Mouse (Mus musculus) gastrocnemius, postnatal 14 days (tissue): Measurements from ENCODE around the gene Urm1. TPM values are rescaled to one million over a fixed set of nuclear protein-coding genes. Genes with fewer than 3 reads are reported as not detected.
A peak's percentile ranks its signal among the peaks of the same experiment; 100 is the strongest.

Experiments
- DNase-seq: peaks from one replicate; pipeline ENCODE4 v3.0.0; 2021; ENCODE audit warnings: mixed read lengths
- intact Hi-C: fragments of 180-260 bp; cut with DNase I; formaldehyde crosslinking; loops from one replicate; pipeline ENCODE4 v1.15.1; 2025; ENCODE audit warnings: low total_unique reads
- total RNA-seq, 2 experiments: library from RNA; stranded (reverse); gene quantifications; 2 replicates each; pipeline ENCODE4 v1.2.3; 2021

Gene Urm1
- total RNA-seq, 2 experiments from 2014 or later, result 21.1 to 21.9 TPM

DNA sequence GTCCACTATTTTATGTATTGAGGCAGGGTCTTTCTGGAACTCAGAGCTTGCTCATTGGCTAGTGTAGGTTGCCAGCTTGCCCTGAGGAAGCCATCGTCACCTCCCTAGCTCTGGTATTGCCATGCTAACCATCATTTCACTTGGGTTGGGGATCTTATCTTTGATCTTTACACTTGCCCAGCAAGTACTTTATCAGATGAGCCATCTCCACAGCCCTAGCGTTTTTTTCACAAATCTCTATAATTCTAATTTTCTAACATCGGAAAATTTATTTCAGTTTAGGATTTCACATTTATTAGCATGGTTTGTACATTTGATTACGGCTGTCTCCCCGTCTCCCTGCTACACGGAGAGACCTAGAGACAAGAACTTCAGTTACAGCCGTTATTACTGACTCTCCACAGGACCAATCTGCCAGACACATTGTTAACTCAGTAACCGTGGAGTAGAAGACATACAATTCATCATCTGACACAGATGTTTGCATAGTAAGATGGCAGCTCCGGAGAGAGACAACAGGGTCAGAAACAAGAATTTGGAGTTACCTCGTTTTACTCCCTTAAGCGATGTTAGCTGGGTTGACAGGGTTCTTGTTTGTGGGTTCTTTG is 6.5 kb downstream of the Urm1 start:
- intact Hi-C loops, result no loop called here
- DNase-seq, result no peak

DNA sequence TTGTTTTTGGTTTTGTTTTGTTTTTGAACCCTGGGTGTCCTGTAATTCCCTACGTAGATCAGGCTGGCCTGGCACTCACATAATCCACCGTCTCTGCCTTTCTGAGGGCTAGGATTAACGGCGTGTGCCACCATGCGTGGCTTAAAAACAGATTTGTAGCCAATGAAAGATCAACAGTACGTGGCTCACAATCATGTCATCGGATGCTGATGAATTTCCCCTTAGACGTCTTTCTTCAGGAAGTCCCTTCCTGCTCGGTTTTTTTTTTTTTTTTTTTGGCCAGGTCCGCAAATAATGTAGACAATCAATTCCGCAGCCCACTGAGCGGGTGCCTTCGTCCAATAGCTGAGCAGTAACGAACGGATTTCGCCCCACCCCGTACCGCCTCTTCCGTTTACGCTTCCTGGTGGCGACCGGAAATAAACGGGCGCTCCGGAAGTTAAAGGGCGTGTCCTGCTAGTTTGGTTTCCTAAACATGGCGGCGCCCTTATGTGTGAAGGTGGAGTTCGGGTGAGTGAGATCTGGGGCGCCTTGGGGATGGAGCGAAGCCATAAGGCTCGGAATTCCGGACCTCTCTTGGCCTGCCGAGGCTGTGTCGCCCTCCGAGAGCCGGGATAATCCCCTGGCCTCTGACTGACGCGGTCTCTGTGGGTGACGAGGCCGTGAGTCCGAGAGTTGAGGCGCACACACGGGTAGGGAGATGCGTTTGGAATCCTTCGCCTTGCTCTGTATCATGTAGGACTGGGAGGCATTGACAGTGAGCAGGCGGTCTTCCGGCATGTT is 7.2 kb downstream of the Urm1 start:
- intact Hi-C loops, result no loop called here
- DNase-seq, result peak; percentile 94

DNA sequence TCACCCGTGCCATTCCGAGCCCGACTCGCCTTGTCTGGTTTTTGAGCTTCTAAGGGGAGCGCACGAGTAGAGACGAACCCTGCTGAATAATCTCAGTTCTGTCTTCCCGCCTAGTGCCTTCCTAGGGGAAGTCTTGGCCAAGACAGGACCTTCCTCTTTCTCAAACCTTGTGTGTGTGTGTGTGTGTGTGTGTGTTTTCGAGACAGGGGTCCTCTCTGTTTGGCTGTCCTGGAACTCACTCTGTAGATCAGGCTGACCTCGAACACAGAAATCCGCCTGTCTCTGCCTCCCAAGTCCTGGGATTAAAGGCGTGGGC is 7.8 kb downstream of the Urm1 start:
- intact Hi-C loops, result no loop called here
- DNase-seq, result no peak

DNA sequence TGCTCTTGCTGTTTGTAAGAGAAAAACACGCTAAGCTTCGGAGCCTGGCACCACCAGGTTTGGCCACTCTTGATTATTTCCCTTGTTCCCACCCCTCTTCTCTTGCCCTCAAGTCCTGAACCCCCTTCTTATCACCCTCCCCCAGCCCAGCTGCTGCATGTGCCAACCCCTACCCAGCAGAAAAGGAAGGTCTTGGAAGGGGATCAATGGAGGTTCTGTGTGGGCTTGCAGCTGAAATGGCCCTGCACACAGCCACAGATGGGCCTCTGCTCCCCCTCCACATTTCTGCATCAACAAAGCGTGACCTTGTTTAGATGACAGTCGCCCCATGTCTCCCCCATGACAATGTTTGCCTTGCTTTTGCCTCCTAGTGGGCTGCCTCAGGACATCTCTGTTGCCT is 11.2 kb downstream of the Urm1 start:
- intact Hi-C loops, result no loop called here
- no peak for DNase-seq

DNA sequence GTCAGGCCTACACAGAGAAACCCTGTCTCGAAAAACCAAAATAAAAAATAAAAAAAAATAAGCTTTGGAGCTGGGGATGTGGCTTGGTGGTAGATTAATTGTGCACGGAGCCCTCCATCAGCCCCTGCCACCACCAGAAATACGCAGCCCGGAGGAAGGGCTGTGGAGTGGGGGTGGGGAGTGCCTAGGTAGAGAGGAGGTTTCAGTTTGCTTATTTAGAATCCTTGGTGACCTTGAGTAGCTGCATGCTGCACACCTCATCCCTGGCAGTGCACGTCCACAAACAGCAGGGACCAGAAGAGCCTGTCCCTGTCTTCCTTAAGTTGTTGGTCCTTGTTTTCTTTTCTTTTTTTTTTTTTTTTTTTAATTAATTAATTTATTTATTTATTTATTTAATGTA is 13.9 kb downstream of the Urm1 start:
- intact Hi-C loops, result no loop called here
- no peak for DNase-seq

DNA sequence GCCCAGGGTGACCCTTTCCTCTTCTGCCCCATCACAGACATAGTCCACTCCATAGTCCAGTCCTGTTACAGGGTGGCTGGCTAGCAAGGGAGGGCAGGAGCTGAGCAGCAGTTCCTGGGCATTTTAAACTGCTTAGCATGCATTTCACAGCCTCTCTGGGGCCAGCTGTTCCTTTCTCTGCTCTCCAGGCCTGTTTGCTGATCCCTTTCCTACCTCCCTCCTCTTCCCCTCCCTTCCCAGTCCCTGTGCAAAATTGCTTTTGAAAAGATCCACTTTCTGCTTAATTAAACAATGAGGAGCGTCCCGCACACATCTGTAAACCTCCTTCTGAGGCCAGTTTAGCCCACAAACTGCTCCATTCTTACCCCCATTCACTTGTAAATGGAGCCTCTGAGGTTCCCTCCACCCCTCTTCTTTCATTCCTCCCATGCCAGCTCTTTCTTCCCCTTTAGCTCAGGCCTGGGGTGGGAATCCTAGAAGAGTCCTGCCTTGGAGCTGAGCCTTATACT is 15.6 kb downstream of the Urm1 start:
- intact Hi-C loops, result no loop called here
- no peak for DNase-seq

DNA sequence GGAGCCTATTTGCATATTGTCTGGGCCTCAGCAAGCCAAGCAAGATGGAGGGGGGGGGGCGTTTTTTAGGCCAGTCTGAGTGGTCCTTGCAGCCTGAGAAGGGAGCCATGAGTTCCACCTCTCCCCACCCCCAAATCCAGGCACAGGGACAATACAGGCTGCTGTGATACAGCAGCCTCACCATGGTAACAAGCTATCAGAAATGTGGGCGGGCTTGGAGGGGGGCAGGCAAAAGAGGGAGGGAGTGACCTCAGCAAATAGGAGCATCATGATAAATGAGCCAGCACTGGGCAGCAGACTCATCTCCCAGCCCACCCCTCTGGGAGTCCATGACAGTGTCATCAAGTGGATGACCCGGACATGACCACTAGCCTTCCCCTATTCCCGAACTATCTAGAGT is 19.6 kb downstream of the Urm1 start:
- intact Hi-C loops, result no loop called here
- DNase-seq, result no peak

DNA sequence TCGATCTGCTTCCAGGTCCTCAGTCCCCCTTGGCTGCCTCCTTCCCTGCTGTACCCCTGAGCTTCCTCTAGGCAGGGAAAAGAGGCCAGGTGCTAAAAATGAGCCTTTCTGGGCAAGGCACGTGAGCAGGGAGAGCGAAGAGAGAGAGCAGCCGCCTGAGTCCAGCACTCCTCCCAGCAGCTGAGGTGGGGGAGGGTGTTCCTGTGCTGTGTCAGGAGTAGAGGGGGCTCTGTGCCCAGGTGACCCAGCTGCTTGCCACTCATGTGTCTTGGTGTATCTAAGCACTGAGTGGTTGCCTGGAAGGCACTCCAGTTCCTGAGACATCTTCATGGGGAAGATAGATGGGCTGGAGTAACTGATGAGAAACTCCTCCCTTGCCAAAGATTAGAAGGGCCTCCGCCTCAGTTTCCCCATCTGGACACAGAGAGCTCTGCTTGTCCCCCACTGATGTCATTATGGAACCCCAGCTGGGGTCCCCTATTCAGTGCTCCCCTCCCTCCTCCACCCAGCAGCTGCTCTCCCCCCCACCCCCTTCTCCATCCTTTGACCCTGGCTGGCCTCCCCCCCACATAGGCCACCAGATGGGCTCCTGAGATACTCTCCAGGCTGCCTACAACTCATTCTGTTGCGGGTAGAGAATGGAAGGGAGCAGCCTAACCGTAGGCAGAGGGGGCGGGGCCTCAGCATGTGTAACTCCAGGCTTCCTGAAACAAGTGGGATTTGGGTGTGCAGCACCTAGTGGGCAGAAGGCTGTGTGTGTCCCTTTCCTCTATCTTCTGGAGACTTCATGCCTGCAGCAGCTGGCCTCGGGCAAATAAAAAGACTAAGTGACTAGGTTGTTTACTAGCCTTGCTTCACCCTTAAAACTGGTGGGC is 23.6 kb downstream of the Urm1 start:
- no peak for DNase-seq
- intact Hi-C loops, result no loop called here

DNA sequence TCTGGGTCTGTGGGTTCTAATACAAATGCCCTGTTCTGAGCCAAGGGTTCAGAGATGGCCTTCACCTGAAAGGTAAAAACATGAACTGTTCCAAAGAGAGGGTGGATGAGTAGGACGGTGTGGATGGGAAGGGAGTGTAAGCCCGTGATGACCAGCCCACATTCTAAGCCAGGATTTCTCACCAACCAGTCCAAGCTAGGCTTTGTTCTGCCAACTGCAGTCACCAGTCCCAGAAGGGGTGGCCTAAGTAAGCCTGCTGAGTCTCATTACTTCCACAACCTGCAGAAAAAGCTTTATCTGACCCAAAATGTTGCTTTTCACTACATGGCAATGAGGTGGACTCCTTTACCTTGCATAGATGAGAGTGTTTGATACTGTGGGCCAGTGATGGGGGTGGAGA is 24.2 kb downstream of the Urm1 start:
- intact Hi-C loops, result no loop called here

DNA sequence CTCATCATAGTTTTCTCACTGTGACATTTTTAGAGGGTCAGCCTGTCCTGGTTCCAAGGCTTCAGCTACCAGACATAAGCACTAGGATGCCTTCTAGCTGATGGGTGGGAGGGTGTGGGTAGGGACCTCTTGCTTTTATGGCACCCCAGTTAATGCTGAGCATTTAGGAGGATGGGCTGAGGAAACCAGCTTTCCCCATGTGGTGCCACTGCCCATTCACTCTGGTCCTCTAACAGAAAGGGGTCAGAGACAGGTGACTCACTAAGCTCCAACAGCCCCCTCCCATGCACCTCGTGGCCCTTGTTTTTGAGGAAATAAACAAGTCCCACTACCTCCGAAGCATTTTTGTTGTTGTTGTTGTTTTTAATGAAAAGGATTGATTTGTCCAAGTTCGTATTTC is 24.8 kb downstream of the Urm1 start:
- DNase-seq, result no peak
- intact Hi-C loops, result no loop called here

More for the DNA sequence above, 24.2 kb downstream of the Urm1 start:
- no peak for DNase-seq

DNA sequence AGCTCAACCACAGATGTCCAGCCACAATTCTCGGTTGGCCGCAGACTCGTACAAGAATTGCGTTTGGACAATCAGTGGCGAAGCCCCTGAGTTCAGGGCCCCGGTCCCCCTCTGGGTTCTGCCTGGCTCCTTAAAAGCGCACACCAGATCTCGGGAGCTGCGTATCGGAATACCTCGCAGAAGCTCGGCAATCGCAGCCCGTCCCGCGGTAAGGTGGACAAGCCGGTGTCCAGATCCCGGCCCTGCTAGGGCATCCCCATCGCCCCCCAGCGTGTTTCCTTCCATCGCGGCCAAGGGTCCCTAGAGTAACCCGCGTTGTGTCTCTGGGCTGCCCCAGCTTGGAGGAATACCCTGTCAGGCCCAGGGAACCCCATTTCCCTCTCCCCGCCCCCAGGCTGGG is 25.8 kb downstream of the Urm1 start:
- intact Hi-C loops, result no loop called here
- DNase-seq, result no peak

DNA sequence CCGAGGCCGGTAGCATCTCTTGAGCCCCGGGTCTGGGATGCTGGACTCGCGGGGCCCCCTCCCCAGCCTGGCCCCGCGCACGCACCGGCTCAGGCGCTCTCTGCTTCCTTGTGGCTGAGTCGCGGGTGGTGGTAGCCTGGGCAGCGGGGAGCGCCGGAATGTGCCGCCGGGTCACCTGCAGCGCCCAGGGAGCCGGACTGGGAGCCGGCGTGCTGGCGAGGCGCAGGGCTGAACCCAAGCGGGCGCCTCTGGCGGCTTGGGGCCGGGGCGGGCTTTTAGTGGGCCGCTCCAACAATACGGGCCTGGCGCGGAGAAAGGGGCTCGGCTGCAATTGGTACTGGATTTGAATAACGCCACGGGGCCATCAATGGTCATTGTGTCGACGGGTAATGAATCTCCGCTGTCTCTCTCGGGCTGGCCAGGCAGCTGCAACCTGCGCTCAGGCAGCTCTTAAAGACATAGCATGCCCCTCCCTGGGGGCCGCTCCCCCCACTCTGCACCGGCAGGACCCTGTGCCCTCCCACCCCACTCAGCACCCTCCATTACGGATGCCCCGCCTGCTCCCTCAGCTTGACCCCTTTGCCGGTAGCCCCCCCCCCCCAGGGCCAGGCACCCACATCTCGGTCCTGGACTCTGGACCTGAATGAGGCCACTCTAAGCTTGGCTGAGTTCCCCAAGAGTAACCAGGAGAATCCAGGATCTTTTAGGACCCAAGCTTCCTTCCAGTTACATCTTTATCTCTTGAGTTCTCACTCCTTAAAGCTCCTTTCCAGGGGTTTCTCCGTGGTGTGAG is 26.4 kb downstream of the Urm1 start:
- no peak for DNase-seq
- intact Hi-C loops, result no loop called here

DNA sequence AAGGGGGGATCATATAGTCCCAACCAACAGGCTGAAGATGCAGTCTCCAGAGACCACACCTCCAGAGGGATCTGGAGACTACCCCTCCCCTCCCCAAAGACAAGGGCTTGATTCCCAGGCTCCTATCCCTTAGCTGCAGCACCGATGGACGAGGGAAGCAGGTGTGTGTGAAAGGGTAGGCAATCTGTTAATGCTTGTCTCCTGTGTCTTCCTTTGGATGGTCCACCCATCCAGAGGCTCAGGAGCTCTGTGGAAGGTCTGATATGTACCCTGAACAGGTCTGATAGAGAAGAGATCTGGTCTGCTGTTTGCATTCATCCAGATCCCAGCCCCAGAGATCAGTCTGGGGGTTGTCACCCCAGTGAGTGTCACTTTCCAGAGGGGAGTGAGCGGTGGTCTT is 27.0 kb downstream of the Urm1 start:
- intact Hi-C loops, result no loop called here
- DNase-seq, result no peak

DNA sequence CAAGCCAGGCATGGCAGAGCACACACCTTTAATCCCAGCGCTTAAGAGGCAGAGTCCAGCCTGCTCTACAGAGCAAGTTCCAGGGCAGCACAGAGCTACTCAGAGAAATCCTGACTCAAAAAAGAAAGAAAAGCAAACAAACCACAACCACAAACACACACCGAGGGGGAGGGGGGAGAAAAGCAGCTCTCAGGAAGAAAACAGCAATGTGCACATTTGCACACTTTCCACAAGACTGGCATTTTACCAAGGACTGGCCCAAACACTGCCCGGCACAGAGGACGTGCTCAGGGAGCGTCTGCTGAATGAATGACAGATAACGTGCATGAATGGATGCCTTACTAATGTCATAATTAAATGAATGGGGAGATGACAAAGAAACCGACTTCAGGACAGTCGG is 29.2 kb downstream of the Urm1 start:
- intact Hi-C loops, result no loop called here
- no peak for DNase-seq

DNA sequence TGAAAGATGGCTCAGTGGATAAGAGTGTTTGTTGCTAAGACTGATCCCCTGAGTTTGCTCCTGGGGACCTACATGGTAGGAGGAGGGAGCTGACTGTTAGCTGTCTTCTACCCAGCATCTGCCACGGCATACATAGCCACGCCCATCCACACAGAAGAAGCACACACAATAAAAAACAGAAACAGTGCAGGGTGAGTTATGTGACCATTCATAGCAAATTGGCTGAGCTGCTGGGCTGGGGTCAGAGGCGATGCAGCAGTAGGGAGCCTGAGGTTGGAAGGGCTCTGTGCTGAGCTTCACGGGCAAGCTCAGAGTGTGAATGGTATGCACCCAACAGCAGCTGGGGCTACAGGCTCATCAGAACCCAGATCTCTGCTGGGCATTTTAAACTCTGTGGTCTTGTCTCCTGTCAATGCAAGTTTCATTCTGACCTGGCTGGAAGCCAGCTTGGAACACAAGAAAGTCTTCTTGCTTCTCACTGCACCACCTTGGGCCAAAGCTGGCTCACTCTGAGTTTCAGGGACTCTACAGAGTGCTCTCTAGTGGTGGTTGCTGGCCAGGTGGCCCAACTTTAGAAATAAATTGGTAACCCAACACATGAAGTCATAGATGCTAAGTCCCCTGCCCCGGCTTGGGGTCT is 30.1 kb downstream of the Urm1 start:
- intact Hi-C loops, result no loop called here
- DNase-seq, result no peak

DNA sequence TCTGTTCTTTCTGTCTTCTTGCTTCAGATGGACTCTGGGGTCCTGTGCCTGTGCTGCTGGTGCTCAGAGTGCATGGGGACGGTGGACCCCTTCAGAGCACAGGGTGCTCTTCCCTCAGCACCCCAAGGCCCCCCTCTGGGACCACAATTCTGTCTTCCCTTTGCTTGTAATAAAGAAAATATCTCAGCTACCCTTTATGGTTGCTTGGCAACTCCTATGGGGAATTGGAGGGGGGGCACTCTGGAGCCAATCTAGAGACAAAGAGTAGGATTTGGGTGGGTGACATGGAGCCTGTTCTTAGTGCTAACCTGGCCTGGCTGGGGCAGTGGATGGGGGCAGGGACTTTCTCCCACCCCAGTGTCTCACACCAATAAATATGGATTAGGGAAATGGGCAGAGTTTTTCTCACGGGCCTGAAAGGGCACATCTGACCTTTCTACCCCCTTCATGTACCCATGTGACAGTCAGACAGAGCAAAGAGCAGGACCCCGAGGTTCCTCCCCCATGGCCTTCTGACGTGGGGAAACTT is 33.1 kb downstream of the Urm1 start:
- intact Hi-C loops, result no loop called here
- DNase-seq, result no peak

DNA sequence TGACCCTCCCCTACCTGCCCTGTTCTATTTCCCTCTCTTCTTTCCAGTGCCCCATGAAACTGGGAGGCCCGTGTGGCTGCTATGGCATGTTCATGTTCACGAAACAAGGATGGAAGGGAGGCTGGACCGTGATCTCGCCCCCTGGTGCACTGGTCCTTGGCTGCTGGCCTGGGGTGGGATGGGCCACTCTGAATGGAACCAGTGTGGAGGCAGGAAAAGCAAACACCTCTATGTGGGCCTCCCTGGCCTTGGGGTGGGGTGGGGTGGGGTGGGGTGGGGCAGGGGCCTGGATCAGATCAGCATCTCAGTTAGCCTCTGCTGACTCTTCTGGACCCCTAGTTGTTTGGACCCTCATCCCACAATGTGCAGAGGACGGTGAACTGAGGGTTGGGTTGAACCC is 33.9 kb downstream of the Urm1 start:
- intact Hi-C loops, result no loop called here
- DNase-seq, result no peak

DNA sequence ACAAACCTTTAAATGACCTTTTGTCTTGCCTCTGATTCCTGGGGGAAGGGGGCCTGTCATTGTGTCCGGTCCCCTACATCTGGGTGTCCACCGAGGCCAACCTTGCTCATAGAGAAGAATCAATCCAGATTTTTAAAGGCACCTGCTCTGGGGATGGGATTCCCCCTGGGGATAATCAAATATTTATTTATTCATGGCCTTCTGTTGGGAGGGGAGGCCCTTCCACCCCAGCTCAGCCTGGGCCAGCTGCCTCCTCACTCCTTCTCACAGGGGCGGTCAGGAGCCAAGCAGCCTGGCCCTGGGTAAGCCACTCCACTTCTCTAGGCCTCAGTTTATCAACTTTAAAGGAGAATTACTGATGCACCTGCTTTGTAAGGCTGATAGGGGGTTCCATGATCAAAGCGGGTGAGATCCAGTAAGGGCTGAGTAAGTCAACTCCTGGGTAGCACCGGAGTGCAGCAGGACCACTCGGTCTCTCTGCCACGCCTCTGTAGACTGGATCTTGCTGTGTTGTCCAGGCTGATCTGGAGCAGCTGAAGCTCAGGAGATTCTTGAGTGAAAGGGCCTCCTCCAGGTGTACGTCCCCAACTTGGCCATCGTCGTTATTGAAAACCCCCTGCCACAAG is 35.8 kb downstream of the Urm1 start:
- no peak for DNase-seq
- intact Hi-C loops, result loop anchor here (5.0 kb wide), 1 partner anchor 38 kb away; no protein-coding TSS in a partner anchor
